Mouse (Mus musculus) heart, adult 2 months (tissue): ENCODE measurements around the gene Chml. TPM values are rescaled to one million over a fixed set of nuclear protein-coding genes. Genes with fewer than 3 reads are reported as not detected.

Experiments
- DNase-seq, 2 experiments: peaks; one replicate each; pipeline ENCODE4 v3.0.0; 2021
- H3K27ac ChIP-seq: fragments of 200-600 bp; 2 replicates; pipeline ENCODE4 v1.8.1; 2022
- H3K27me3 ChIP-seq: fragments of 200-500 bp; 2 replicates; pipeline ENCODE4 v1.6.1; 2012; ENCODE audit warnings: mild to moderate bottlenecking, low read length, inconsistent platforms, mixed read lengths; ENCODE audit not compliant: control insufficient read depth, insufficient read depth
- H3K36me3 ChIP-seq: fragments of 200-500 bp; 2 replicates; pipeline ENCODE4 v1.6.1; 2012; ENCODE audit warnings: low read length, inconsistent platforms; ENCODE audit not compliant: control insufficient read depth, insufficient read depth
- H3K4me1 ChIP-seq: fragments of 200-500 bp; 2 replicates; pipeline ENCODE4 v1.6.1; 2011; ENCODE audit warnings: low read length; ENCODE audit not compliant: control insufficient read depth, insufficient read depth
- H3K4me3 ChIP-seq: fragments of 200-600 bp; 2 replicates; pipeline ENCODE4 v1.8.1; 2022
- H3K79me2 ChIP-seq: fragments of 200-500 bp; replicated peaks from 2 replicates; pipeline ENCODE4 v1.6.1; 2012; ENCODE audit warnings: mild to moderate bottlenecking, inconsistent platforms, low read length, moderate library complexity, mixed read lengths; ENCODE audit not compliant: control insufficient read depth, insufficient read depth
- H3K9ac ChIP-seq: fragments of 200-500 bp; 2 replicates; pipeline ENCODE4 v1.6.1; 2012; ENCODE audit warnings: low read depth, mild to moderate bottlenecking, control low read depth, inconsistent platforms, low read length, mixed read lengths
- CTCF ChIP-seq: fragments of 200-600 bp; IDR thresholded peaks from 2 replicates; pipeline ENCODE4 v1.8.1; 2022; ENCODE audit warnings: antibody characterized with exemption, mild to moderate bottlenecking, moderate library complexity
- EP300 ChIP-seq: fragments of 200-500 bp; IDR thresholded peaks from 2 replicates; pipeline ENCODE4 v1.6.1; 2011; ENCODE audit warnings: low read depth, low read length, control low read depth; ENCODE audit not compliant: insufficient read depth
- POLR2A ChIP-seq: fragments of 200-500 bp; IDR thresholded peaks from 2 replicates; pipeline ENCODE4 v1.6.1; 2011; ENCODE audit warnings: mild to moderate bottlenecking, low read depth, low read length, control low read depth; ENCODE audit not compliant: insufficient read depth
- WGBS: fragments of 180-500 bp; shearing (Covaris S2); methylation state at CpG from one replicate; pipeline ENCODE4 v1.1.7; 2018; 5-methylcytosine and 5-hydroxymethylcytosine counted together
- intact Hi-C: fragments of 180-260 bp; cut with DNase I; formaldehyde crosslinking; loops from one replicate; pipeline ENCODE4 v1.15.1; 2025
- polyA plus RNA-seq: library from polyadenylated mRNA; depleted of rRNA; stranded (reverse); fragments of >200 nt; gene quantifications from 2 replicates; pipeline ENCODE4 v1.2.3, GENCODE M21; 2012; rRNA removed
- total RNA-seq, 2 experiments: library from RNA; stranded (reverse); gene quantifications; 2 replicates each; pipeline ENCODE4 v1.2.3; 2021

The Chml gene
- total and polyA plus RNA-seq, 3 experiments = 1.4 to 9.4 (median 8.9) TPM

DNA sequence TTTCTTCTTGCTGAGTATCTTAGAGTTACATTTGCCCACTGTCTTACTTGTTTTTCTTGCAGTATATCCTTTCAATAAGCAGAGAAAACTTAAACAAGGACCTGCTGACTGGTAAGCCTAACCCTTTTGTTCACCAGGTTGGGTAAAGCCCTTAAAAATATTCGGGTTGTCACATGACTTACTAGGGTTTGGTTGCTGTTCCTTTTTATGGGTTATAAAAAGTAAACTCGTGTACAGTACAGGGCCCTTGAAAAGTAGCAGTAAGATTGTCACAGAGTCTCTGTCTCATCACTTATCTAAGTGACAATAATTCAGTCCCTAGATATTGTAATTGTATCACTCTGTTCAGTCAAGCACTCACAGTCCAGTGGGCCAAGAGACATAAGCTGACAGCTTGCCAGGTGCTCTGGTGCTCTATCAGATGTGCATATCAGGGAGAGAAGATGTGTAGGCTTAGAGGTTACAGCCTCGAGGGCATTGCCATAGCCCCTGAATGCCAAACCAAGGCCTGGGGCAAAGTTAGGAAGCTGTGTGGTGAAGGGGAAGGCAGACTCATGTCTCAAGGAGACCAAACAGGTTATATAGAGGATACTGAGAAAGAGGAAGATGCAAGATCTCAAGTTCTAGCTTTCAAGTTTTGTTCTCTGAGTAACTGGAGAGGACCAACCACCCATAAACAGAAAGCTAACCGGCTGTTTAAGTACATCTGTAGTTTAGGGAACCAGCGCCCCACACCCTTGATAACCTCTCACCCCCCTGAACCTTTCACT is 49.0 kb downstream of the Chml start:
- intact Hi-C loops = no loop called here
- H3K27ac ChIP-seq = no peak overlapping the region
- H3K4me1 ChIP-seq = no peaks in the 10 kb centered on the region
- H3K79me2 ChIP-seq = no peaks in the 10 kb centered on the region
- TF ChIP-seq EP300 (no peak), CTCF (no peak), POLR2A (no peak)
- H3K9ac ChIP-seq = no peak overlapping the region
- H3K27me3 ChIP-seq = no peaks in the 10 kb centered on the region
- H3K4me3 ChIP-seq = no peak overlapping the region
- 48% methylated on average over 5 of the region's 5 CpGs for WGBS
- H3K36me3 ChIP-seq = no peaks in the 10 kb centered on the region
- no peak for DNase-seq

DNA sequence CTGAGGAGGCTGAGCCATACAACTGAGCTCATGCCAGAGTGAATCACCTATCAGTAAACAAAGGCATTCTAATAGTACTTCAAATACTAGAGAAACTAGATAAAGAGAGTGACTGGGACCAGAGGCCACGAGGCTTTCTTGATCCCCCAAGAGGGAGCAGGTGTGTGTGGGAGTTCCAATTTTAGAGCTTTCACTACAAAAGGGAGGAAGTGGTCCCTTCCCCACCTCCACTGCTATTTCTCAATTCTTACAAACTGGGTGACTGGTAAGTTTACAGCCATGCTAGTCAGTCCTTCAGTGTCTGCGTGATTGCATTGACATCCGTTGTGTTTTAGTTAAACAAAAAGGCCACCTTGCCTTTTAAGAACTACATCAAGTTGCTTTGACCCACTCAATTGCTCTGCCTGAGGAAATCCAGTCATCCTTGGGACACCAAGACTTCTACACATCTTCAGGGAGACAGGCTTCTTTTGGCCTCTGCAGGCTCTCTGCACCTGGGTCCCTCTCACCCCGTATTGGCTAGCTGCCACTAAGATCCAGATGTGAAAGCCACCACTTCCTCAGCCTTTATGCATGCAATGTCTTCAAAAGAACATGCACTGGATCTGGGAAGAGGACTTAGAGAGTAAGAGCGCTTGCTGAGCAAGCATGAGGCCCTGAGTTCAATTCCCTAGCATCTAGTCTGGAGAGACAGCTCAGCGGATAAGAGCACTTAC is 52.1 kb downstream of the Chml start:
- Histone ChIP-seq H3K36me3 (no peaks in the 10 kb centered on the region), H3K4me3 (no peak overlapping the region), H3K27ac (no peak overlapping the region), H3K4me1 (no peaks in the 10 kb centered on the region), H3K27me3 (peaks cover 3% of the 10 kb centered on the region; the same call in 1 of the 2 replicates), H3K79me2 (no peaks in the 10 kb centered on the region), H3K9ac (no peak overlapping the region)
- intact Hi-C loops = no loop called here
- no peak for TF ChIP-seq EP300
- WGBS = 67% methylated on average over 6 of the region's 6 CpGs
- peak in 1 of 2 experiments; percentile 18 for DNase-seq

DNA sequence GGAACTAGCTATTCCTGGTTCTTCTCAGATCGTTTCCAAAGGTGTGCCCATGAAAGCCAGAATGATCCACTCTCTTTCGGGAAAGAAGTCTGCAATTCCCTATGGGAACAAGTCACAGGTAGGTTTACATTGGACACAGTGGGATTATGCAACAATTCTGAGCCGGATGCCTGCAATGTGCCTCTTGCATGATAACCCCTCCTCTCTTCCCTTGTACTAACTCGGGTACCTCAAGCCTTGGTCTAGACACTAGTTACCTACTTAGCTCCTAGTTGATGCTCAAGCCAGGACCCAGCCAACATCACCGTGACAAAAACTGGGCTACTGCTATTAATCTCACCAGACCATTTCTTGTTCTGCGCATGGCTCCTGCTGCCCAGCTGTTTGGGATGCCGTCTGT is 53.6 kb downstream of the Chml start:
- no peak for TF ChIP-seq POLR2A
- TF ChIP-seq EP300 = no peak
- no peak for TF ChIP-seq CTCF
- Histone ChIP-seq H3K9ac (no peak overlapping the region), H3K4me1 (no peaks in the 10 kb centered on the region), H3K27me3 (peaks cover 3% of the 10 kb centered on the region; the same call in 1 of the 2 replicates), H3K79me2 (no peaks in the 10 kb centered on the region), H3K36me3 (no peaks in the 10 kb centered on the region), H3K4me3 (no peak overlapping the region), H3K27ac (no peak overlapping the region)
- no peak for DNase-seq
- WGBS = 79% methylated on average over 7 of the region's 7 CpGs
- intact Hi-C loops = no loop called here

DNA sequence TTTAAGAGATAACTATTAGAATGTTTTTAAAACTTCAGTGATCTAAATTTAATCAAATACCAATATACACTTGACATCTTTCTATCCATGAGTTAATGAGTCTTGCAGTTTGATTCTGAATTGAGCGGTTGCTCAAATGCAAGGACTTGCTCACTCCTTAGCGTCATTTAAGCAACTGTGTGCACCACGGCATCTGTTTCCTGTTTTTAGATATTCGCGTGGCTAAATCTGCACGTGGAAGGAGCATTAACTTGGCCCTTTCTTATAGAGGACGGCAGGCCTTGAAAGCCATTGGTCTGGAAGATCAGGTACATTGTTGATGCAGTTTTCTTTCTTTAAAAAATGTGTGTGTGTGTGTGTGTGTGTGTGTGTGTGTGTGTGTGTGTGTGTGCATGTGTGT is 55.0 kb downstream of the Chml start:
- Histone ChIP-seq H3K4me1 (no peaks in the 10 kb centered on the region), H3K4me3 (no peak overlapping the region), H3K27ac (no peak overlapping the region), H3K79me2 (no peaks in the 10 kb centered on the region), H3K9ac (no peak overlapping the region), H3K27me3 (peaks cover 3% of the 10 kb centered on the region; the same call in 1 of the 2 replicates), H3K36me3 (no peaks in the 10 kb centered on the region)
- TF ChIP-seq POLR2A (no peak), EP300 (no peak), CTCF (no peak)
- intact Hi-C loops = no loop called here
- 56% methylated on average over 7 of the region's 7 CpGs for WGBS
- DNase-seq = peak in 1 of 2 experiments; percentile 26

DNA sequence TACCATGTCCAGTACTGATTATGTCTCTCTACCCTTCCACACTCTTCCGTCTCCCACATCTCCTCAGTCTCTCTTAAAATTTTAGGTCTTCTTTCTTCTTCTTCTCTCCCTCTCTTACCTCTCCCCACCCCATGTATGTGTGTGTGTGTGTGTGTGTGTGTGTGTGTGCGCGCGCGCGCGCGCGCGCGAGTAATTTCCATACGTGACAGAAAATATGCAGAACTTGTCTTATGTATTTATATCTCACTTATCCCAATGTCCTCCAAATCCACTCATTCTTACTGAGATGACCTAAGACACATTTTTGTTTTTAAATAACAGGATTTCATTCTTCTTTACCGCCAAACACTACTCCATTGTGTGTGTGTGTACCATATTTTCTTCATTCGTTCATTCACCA is 60.2 kb downstream of the Chml start:
- TF ChIP-seq POLR2A (no peak), CTCF (no peak), EP300 (no peak)
- no peaks in the 10 kb centered on the region for H3K27me3 ChIP-seq
- no peaks in the 10 kb centered on the region for H3K79me2 ChIP-seq
- H3K4me3 ChIP-seq = no peak overlapping the region
- H3K36me3 ChIP-seq = no peaks in the 10 kb centered on the region
- WGBS = 95% methylated on average over 14 of the region's 14 CpGs
- no peak overlapping the region for H3K9ac ChIP-seq
- no peak overlapping the region for H3K27ac ChIP-seq
- H3K4me1 ChIP-seq = no peaks in the 10 kb centered on the region
- intact Hi-C loops = no loop called here
- DNase-seq = no peak

Other genes starting within 250 kb of the Chml start
- 1 to 10 TPM; 1.3 to 1.8 TPM for gene Rgs7, start 200.4 kb downstream of the Chml start, total RNA-seq
- gene Rgs7, start 200.4 kb downstream of the Chml start, polyA plus RNA-seq = 3.0 and 4.8 TPM in 2 replicates
- under 1 TPM; 0.20 to 0.34 TPM for gene Kmo, start 72.5 kb downstream of the Chml start, total RNA-seq
- gene Kmo, start 72.5 kb downstream of the Chml start, polyA plus RNA-seq = 0.49 and 0.59 TPM in 2 replicates
- 100 to 1,000 TPM; 504 to 594 TPM for gene Fh1, start 67.3 kb downstream of the Chml start, total RNA-seq
- gene Fh1, start 67.3 kb downstream of the Chml start, polyA plus RNA-seq = 257 and 465 TPM in 2 replicates
- gene Opn3, start 125 bp downstream of the Chml start, total RNA-seq = 1 to 10 TPM; 5.6 to 6.6 TPM
- gene Opn3, start 125 bp downstream of the Chml start, polyA plus RNA-seq = 2.2 and 3.0 TPM in 2 replicates
- not detected for gene Wdr64, start 5.7 kb upstream of the Chml start, total RNA-seq
- 0.12 TPM in 1 of 2 replicates, not detected in the other for gene Wdr64, start 5.7 kb upstream of the Chml start, polyA plus RNA-seq
- gene Exo1, start 187.7 kb upstream of the Chml start, total RNA-seq = under 1 TPM in 1 of 2 experiments, not detected in 1; 0.68 TPM
- gene Exo1, start 187.7 kb upstream of the Chml start, polyA plus RNA-seq = 0.02 and 0.03 TPM in 2 replicates
- gene Gm38100, start 227.4 kb upstream of the Chml start, total RNA-seq = not detected
- gene Gm38100, start 227.4 kb upstream of the Chml start, polyA plus RNA-seq = not detected in 2 replicates